Comparison of ENCODE assay signal across 7 mouse cellular contexts in the genomic region with DNA sequence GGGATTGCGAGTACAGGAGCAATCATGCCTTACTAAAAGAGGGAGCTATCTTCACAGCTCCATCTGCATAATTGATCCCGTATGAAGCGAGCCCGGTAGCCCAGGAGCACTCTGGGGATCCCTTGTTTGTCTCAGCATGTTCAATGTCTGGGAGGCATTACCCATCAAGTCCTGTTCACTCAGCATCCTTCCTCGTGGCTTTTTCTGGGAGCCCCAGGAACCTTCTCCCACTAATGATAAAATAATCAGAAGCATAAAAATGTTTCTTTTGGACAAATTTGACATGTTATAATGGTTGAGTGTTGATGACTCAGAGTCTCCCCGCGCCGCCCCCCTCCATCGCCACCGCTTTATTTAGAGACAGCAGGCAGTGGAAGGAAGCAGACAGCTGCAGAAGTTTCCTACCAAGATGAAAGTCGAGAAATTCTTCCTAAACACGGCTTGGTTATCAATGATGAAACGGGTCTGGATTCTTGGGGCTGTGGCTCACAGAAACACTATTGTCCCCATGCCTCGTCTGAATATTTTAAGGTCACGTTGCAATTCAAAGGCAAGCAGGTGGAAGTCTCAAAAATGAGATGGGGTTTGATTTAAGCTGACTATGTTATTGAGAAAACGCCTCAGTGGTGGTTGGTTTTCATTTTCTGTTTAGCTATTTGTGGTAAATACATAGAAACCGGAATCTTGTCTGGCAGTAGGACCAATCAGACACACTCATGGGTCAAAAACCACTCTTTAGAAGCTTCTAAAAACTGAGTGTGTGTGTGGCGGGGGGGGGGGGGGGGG.
DNase-seq lines count a peak whose midpoint lies in the region.

No protein-coding gene starts in this region.

- peak; percentile 75 for DNase-seq in 416B (ENCODE audit: low read depth)
- peak; percentile 67 for DNase-seq in CD4-positive, CD25-positive, alpha-beta regulatory T cell, adult 2 months (ENCODE audit: low read depth, low spot score)
- peak; percentile 75 to 76 for DNase-seq in frontal cortex, postnatal 36 days (ENCODE audit: low spot score in 2 of 2)
- DNase-seq in left cerebral cortex, adult 9 months (ENCODE audit: low spot score in 2 of 2): peak; percentile 54 to 71
- DNase-seq in retina, postnatal 1 day: peak; percentile 62
- no peak for DNase-seq in spleen, postnatal 36 days (ENCODE audit: low spot score in 2 of 2)
- DNase-seq in kidney, adult 18-20 months: no peak

Comparison
In these comparisons a context has a peak if more than half of its experiments do, and no peak if none do; other contexts are left out.
1. DNase-seq: peak in 416B (single experiment), CD4-positive, CD25-positive, alpha-beta regulatory T cell, adult 2 months (single experiment), frontal cortex, postnatal 36 days (2 of 2), left cerebral cortex, adult 9 months (2 of 2) and retina, postnatal 1 day (single experiment); none in spleen, postnatal 36 days (0 of 2) and kidney, adult 18-20 months (single experiment).